Mouse (Mus musculus) CH12.LX (cell line): ENCODE results near the gene Cyp1a1. TPM values are rescaled to one million over a fixed set of nuclear protein-coding genes. Genes with fewer than 3 reads are reported as not detected.

ENCODE experiments used
- DNase-seq: peaks from one replicate; pipeline ENCODE4 v3.0.0-alpha.2; 2013; ENCODE audit errors: extremely low read depth
- H3K27ac ChIP-seq: 2 replicates; pipeline ENCODE4 v1.5.1; 2012; ENCODE audit warnings: low read depth, mild to moderate bottlenecking, control low read depth, moderate library complexity; ENCODE audit not compliant: insufficient read depth
- H3K27me3 ChIP-seq: replicated peaks from 2 replicates; pipeline ENCODE3; 2012; ENCODE audit warnings: inconsistent platforms
- H3K36me3 ChIP-seq, 2 experiments: replicated peaks in 1 of 2; 2 replicates each; pipeline versions ENCODE3 to v1.6.1; 2012; ENCODE audit warnings: inconsistent platforms in 1 of 2, low read length in 1 of 2, mild to moderate bottlenecking in 1 of 2, mixed read lengths in 1 of 2, moderate library complexity in 1 of 2; ENCODE audit not compliant: control insufficient read depth in 1 of 2, insufficient read depth in 1 of 2
- H3K4me1 ChIP-seq, 2 experiments: 2 replicates each; pipeline ENCODE4 v1.6.1; 2012; ENCODE audit warnings: inconsistent platforms in 1 of 2, moderate library complexity in 1 of 2; ENCODE audit not compliant: insufficient read depth in 2 of 2, control insufficient read depth in 1 of 2
- H3K4me2 ChIP-seq: 2 replicates; pipeline ENCODE4 v1.6.1; 2012; ENCODE audit warnings: low read depth, mild to moderate bottlenecking, control low read depth; ENCODE audit not compliant: poor library complexity, insufficient read depth, severe bottlenecking
- H3K4me3 ChIP-seq, 3 experiments: fragments of 150-350 bp in 1 of 3; sonication (generic) in 1 of 3; replicated peaks in 1 of 3; 2 replicates each; pipeline versions ENCODE3 to v1.5.1; 2011 to 2012; ENCODE audit warnings: low read depth in 2 of 3, low read length in 2 of 3, mild to moderate bottlenecking in 2 of 3, moderate library complexity in 2 of 3, control low read depth in 1 of 3, improper control_type of control experiment in 1 of 3, inconsistent platforms in 1 of 3, mixed read lengths in 1 of 3; ENCODE audit not compliant: poor library complexity in 1 of 3
- H3K79me2 ChIP-seq: replicated peaks from 2 replicates; pipeline ENCODE4 v1.6.1; 2012; ENCODE audit warnings: mild to moderate bottlenecking, moderate library complexity; ENCODE audit not compliant: control insufficient read depth, poor library complexity, insufficient read depth, severe bottlenecking; ENCODE audit errors: extremely low read depth
- H3K9ac ChIP-seq: 2 replicates; pipeline ENCODE4 v1.6.1; 2012; ENCODE audit warnings: low read depth, mild to moderate bottlenecking, control low read depth, moderate library complexity; ENCODE audit not compliant: insufficient read depth
- H3K9me3 ChIP-seq: replicated peaks from 2 replicates; pipeline ENCODE3; 2012; ENCODE audit warnings: low read length, inconsistent platforms, mixed read lengths
- BHLHE40 ChIP-seq: IDR thresholded peaks from 2 replicates; pipeline ENCODE4 v1.6.1; 2011; ENCODE audit warnings: mild to moderate bottlenecking, low read depth, low read length, improper control_type of control experiment
- CHD1 ChIP-seq: IDR thresholded peaks from 2 replicates; pipeline ENCODE4 v1.6.1; 2012; ENCODE audit warnings: low read depth, low read length, improper control_type of control experiment, inconsistent platforms
- CHD2 ChIP-seq: IDR thresholded peaks from 2 replicates; pipeline ENCODE4 v1.6.1; 2011; ENCODE audit warnings: low read length, improper control_type of control experiment
- CTCF ChIP-seq, 2 experiments: IDR thresholded peaks in 1 of 2; conservative IDR thresholded peaks in 1 of 2; 2 replicates each; pipeline ENCODE4 v1.5.1; 2011 to 2012; ENCODE audit warnings: low read depth in 2 of 2, low read length in 2 of 2, improper control_type of control experiment in 1 of 2, inconsistent platforms in 1 of 2, mild to moderate bottlenecking in 1 of 2, moderate library complexity in 1 of 2
- ELF1 ChIP-seq: IDR thresholded peaks from 2 replicates; pipeline ENCODE4 v1.6.1; 2014; ENCODE audit warnings: low read depth, mild to moderate bottlenecking, inconsistent platforms, low read length, improper control_type of control experiment
- EP300 ChIP-seq: IDR thresholded peaks from 2 replicates; pipeline ENCODE4 v1.6.1; 2011; ENCODE audit warnings: low read length, improper control_type of control experiment
- ETS1 ChIP-seq: conservative IDR thresholded peaks from 2 replicates; pipeline ENCODE4 v1.6.1; 2012; ENCODE audit warnings: low read depth, mild to moderate bottlenecking, inconsistent platforms, low read length, improper control_type of control experiment, moderate library complexity
- GABPA ChIP-seq: IDR thresholded peaks from 2 replicates; pipeline ENCODE4 v1.6.1; 2012; ENCODE audit warnings: low read depth, low read length, improper control_type of control experiment, inconsistent platforms; ENCODE audit not compliant: insufficient replicate concordance
- HCFC1 ChIP-seq: IDR thresholded peaks from 2 replicates; pipeline ENCODE4 v1.6.1; 2012; ENCODE audit warnings: low read depth, mild to moderate bottlenecking, inconsistent platforms, low read length, improper control_type of control experiment
- IRF4 ChIP-seq: IDR thresholded peaks from 2 replicates; pipeline ENCODE4 v1.6.1; 2014; ENCODE audit warnings: low read depth, mild to moderate bottlenecking, inconsistent platforms, low read length, improper control_type of control experiment
- JUN ChIP-seq: IDR thresholded peaks from 2 replicates; pipeline ENCODE4 v1.6.1; 2011; ENCODE audit warnings: low read depth, mild to moderate bottlenecking, low read length, improper control_type of control experiment, moderate library complexity; ENCODE audit not compliant: insufficient read depth
- JUND ChIP-seq: conservative IDR thresholded peaks from 2 replicates; pipeline ENCODE4 v1.6.1; 2011; ENCODE audit warnings: low read depth, low read length, improper control_type of control experiment
- KAT2A ChIP-seq: IDR thresholded peaks from 2 replicates; pipeline ENCODE4 v1.6.1; 2012; ENCODE audit warnings: low read length, improper control_type of control experiment, inconsistent platforms; ENCODE audit not compliant: insufficient replicate concordance
- MAFK ChIP-seq: IDR thresholded peaks from 2 replicates; pipeline ENCODE4 v1.6.1; 2011; ENCODE audit warnings: low read length, improper control_type of control experiment; ENCODE audit not compliant: insufficient replicate concordance
- MAX ChIP-seq: IDR thresholded peaks from 2 replicates; pipeline ENCODE4 v1.6.1; 2011; ENCODE audit warnings: low read length, improper control_type of control experiment
- MAZ ChIP-seq: IDR thresholded peaks from 2 replicates; pipeline ENCODE4 v1.6.1; 2012; ENCODE audit warnings: low read depth, mild to moderate bottlenecking, inconsistent platforms, low read length, improper control_type of control experiment, moderate library complexity
- MEF2A ChIP-seq: IDR thresholded peaks from 2 replicates; pipeline ENCODE4 v1.6.1; 2014; ENCODE audit warnings: low read depth, mild to moderate bottlenecking, inconsistent platforms, low read length, improper control_type of control experiment, borderline replicate concordance
- MXI1 ChIP-seq: IDR thresholded peaks from 2 replicates; pipeline ENCODE4 v1.6.1; 2011; ENCODE audit warnings: mild to moderate bottlenecking, low read depth, low read length, improper control_type of control experiment
- MYC ChIP-seq: IDR thresholded peaks from 2 replicates; pipeline ENCODE4 v1.6.1; 2011; ENCODE audit warnings: low read depth, mild to moderate bottlenecking, improper control_type of control experiment, low read length
- NELFE ChIP-seq: IDR thresholded peaks from 2 replicates; pipeline ENCODE4 v1.6.1; 2011; ENCODE audit warnings: low read depth, low read length, improper control_type of control experiment
- POLR2A ChIP-seq: IDR thresholded peaks from 2 replicates; pipeline ENCODE4 v1.6.1; 2011; ENCODE audit warnings: low read depth, mild to moderate bottlenecking, improper control_type of control experiment, low read length
- POLR2AphosphoS2 ChIP-seq: IDR thresholded peaks from 2 replicates; pipeline ENCODE4 v1.6.1; 2011; ENCODE audit warnings: low read depth, low read length, improper control_type of control experiment
- RAD21 ChIP-seq: IDR thresholded peaks from 2 replicates; pipeline ENCODE4 v1.6.1; 2011; ENCODE audit warnings: low read depth, mild to moderate bottlenecking, low read length, improper control_type of control experiment, moderate library complexity
- RCOR1 ChIP-seq: conservative IDR thresholded peaks from 2 replicates; pipeline ENCODE4 v1.6.1; 2012; ENCODE audit warnings: low read depth, mild to moderate bottlenecking, inconsistent platforms, low read length, improper control_type of control experiment
- SIN3A ChIP-seq: IDR thresholded peaks from 2 replicates; pipeline ENCODE4 v1.6.1; 2012; ENCODE audit warnings: low read length, improper control_type of control experiment, inconsistent platforms
- SMC3 ChIP-seq: IDR thresholded peaks from 2 replicates; pipeline ENCODE4 v1.6.1; 2011; ENCODE audit warnings: low read depth, low read length, improper control_type of control experiment
- TBP ChIP-seq: conservative IDR thresholded peaks from 2 replicates; pipeline ENCODE4 v1.6.1; 2011; ENCODE audit warnings: low read depth, low read length, improper control_type of control experiment
- USF1 ChIP-seq: IDR thresholded peaks from 2 replicates; pipeline ENCODE4 v1.6.1; 2014; ENCODE audit warnings: low read depth, mild to moderate bottlenecking, inconsistent platforms, low read length, improper control_type of control experiment
- ZC3H11A ChIP-seq: IDR thresholded peaks from 2 replicates; pipeline ENCODE4 v1.6.1; 2012; ENCODE audit warnings: low read depth, mild to moderate bottlenecking, inconsistent platforms, low read length, improper control_type of control experiment
- ZKSCAN1 ChIP-seq: IDR thresholded peaks from 2 replicates; pipeline ENCODE4 v1.6.1; 2012; ENCODE audit warnings: low read depth, inconsistent platforms, low read length, improper control_type of control experiment, borderline replicate concordance
- ZMIZ1 ChIP-seq: IDR thresholded peaks from 2 replicates; pipeline ENCODE4 v1.6.1; 2012; ENCODE audit warnings: low read depth, mild to moderate bottlenecking, inconsistent platforms, low read length, improper control_type of control experiment
- ZNF384 ChIP-seq: IDR thresholded peaks from 2 replicates; pipeline ENCODE4 v1.6.1; 2012; ENCODE audit warnings: low read depth, low read length, improper control_type of control experiment, inconsistent platforms
- dilution Hi-C: fragments of 300-500 bp; cut with MboI; formaldehyde crosslinking; loops from 2 replicates; pipeline ENCODE4 v1.14.3; 2020; ENCODE audit warnings: low sequenced_read_pairs; ENCODE audit not compliant: extremely low pct_unique_long_range_greater_than_20kb, extremely low pct_ligation_motif_present
- in situ Hi-C: fragments of 300-500 bp; cut with MboI; formaldehyde crosslinking; loops from 3 replicates; pipeline ENCODE4 v1.14.3; 2019; ENCODE audit warnings: low sequenced_read_pairs, low pct_ligation_motif_present, low pct_unique_long_range_greater_than_20kb, mixed read lengths
- polyA plus RNA-seq: library from polyadenylated mRNA; unstranded; fragments of >175 nt; gene quantifications from 2 replicates; pipeline ENCODE4 v1.2.1, GENCODE M21; 2012; ENCODE audit warnings: low read depth; ENCODE audit not compliant: insufficient read length
- total RNA-seq, 2 experiments: library from RNA; depleted of rRNA; stranded (reverse); fragments of 300-350 nt in 1 of 2; fragments of >200 nt in 1 of 2; gene quantifications; 2 replicates each; pipeline ENCODE4 v1.2.3; 2012 to 2014

The Cyp1a1 gene
- total and polyA plus RNA-seq, 3 experiments, result 0.11 to 0.13 TPM; not detected in 1

- no peak for TF ChIP-seq CHD1
- peak; percentile 64 for TF ChIP-seq RAD21
- TF ChIP-seq POLR2AphosphoS2, result no peak
- TF ChIP-seq ELF1, result peak; percentile 85
- TF ChIP-seq GABPA, result no peak
- TF ChIP-seq MAX, result peak; percentile 86
- no peak for TF ChIP-seq MAFK
- peak; percentile 61; the same call in 1 of the 2 replicates for TF ChIP-seq BHLHE40
- TF ChIP-seq, all 38 proteins: peak for 24
Measured at GRCm38 (mm10) chr9:57644944-57645893, 42.5 kb upstream of the Cyp1a1 start (continued).

- Histone ChIP-seq H3K27me3 (no peaks in the 10 kb centered on the region), H3K36me3 (peaks cover 1 to 10% of the 10 kb centered on the region in 2 experiments), H3K9ac (peak overlapping the region; percentile 35; the same call in 1 of the 2 replicates), H3K4me2 (peak overlapping the region; percentile 18; the same call in 1 of the 2 replicates), H3K27ac (peak overlapping the region; percentile 52), H3K4me1 (peaks cover 25 to 58% of the 10 kb centered on the region in 2 experiments), H3K9me3 (no peaks in the 10 kb centered on the region), H3K79me2 (peaks cover 33% of the 10 kb centered on the region), H3K4me3 (peak overlapping the region in 1 of 3 experiments; percentile 19)
- peak; percentile 85 for DNase-seq
- in situ Hi-C loops (no loop called here), dilution Hi-C loops (no loop called here)
- TF ChIP-seq HCFC1 (peak; percentile 50), ZNF384 (no peak), NELFE (peak; percentile 36; the same call in 1 of the 2 replicates), BHLHE40 (peak; percentile 89), TBP (0 out of 2 replicates have a peak, but pooled peaks have one; percentile 50), POLR2A (no peak), RCOR1 (no peak), ETS1 (peak; percentile 82), ZC3H11A (no peak), IRF4 (peak; percentile 53; the same call in 1 of the 2 replicates), USF1 (peak; percentile 13; the same call in 1 of the 2 replicates), ZMIZ1 (no peak), MXI1 (no peak), CHD1 (no peak), RAD21 (no peak), MAFK (no peak), SIN3A (no peak; the same call in 1 of the 2 replicates), CTCF (conservative IDR thresholded peaks at IDR 0.05 in 1 of 2, IDR thresholded peaks at IDR 0.05 in 1 of 2; ENCODE audit: low read depth in 2 of 2, low read length in 2 of 2) (no peak), SMC3 (no peak), ELF1 (peak; percentile 75), KAT2A (0 out of 2 replicates have a peak, but pooled peaks have one; percentile 24), ZKSCAN1 (no peak), MAZ (0 out of 2 replicates have a peak, but pooled peaks have one; percentile 40), JUND (peak; percentile 45; the same call in 1 of the 2 replicates), GABPA (no peak), EP300 (peak; percentile 43), JUN (no peak), CHD2 (no peak), POLR2AphosphoS2 (no peak), MYC (peak; percentile 75), MEF2A (peak; percentile 54; the same call in 1 of the 2 replicates)
Measured at GRCm38 (mm10) chr9:57646551-57647103, 41.1 kb upstream of the Cyp1a1 start.
